Mouse (Mus musculus) kidney, adult 2 months (tissue): ENCODE measurements around the gene Eif6.

Experiments used
- CTCF ChIP-seq: fragments of 200-500 bp; conservative IDR thresholded peaks from 2 replicates; pipeline ENCODE4 v1.5.1; 2011; ENCODE audit warnings: low read depth, mild to moderate bottlenecking, control low read depth, low read length, moderate library complexity, mixed read lengths; ENCODE audit not compliant: insufficient read depth, insufficient read length
- POLR2A ChIP-seq: fragments of 200-500 bp; IDR thresholded peaks from one replicate; pipeline ENCODE4 v1.6.1; 2011; ENCODE audit warnings: low read depth, low read length, control low read depth

- no peak for TF ChIP-seq POLR2A
- TF ChIP-seq CTCF, result no peak
Measured at GRCm38 (mm10) chr2:155774261-155774926, 52.3 kb downstream of the Eif6 start.
